Mouse (Mus musculus) heart, adult 10 weeks (tissue): ENCODE measurements around the gene Utp14a. TPM values are rescaled to one million over a fixed set of nuclear protein-coding genes. Genes with fewer than 3 reads are reported as not detected.

Source experiments
- polyA plus RNA-seq: library from polyadenylated mRNA; stranded (reverse); fragments of 350-450 nt; fragmentation: Illumina TruSeq; extraction: RNeasy Lipid Tissue Mini Kit (QIAGEN cat#74804); gene quantifications from one replicate; pipeline ENCODE4 v1.2.3, GENCODE M21; 2014; ENCODE audit warnings: low read depth, low replicate concordance

Gene Utp14a
- 15.6 TPM for polyA plus RNA-seq

DNA sequence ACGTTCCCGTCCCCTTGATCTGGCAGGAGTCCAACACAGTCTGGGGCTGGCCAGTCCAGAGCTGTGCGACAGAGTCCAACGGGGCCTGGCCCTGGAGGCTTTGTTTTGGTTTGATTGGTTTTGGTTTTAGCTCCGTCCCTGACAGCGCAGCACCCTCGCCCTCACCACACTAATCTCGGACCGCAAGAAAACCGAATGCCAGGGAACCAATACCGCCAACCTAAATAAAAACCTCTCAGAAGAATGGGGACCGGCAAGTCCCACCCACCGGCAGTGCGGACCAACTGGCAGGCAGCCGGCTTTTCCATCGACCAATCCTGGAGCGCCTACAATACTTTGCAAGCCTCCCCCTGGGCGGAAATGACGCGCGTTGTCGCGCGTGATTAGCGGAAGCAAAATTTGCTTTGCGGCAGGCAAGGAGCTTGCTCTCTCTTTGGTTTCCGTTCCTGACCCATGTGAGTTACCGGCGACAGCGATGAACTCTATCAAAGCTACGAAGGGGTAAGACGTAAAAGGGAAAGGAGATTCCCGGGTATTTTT lies at the start of gene Utp14a:
Gene Utp14a, plus strand, starts transcription at position 395 of the 540 bp plus-strand sequence.

DNA sequence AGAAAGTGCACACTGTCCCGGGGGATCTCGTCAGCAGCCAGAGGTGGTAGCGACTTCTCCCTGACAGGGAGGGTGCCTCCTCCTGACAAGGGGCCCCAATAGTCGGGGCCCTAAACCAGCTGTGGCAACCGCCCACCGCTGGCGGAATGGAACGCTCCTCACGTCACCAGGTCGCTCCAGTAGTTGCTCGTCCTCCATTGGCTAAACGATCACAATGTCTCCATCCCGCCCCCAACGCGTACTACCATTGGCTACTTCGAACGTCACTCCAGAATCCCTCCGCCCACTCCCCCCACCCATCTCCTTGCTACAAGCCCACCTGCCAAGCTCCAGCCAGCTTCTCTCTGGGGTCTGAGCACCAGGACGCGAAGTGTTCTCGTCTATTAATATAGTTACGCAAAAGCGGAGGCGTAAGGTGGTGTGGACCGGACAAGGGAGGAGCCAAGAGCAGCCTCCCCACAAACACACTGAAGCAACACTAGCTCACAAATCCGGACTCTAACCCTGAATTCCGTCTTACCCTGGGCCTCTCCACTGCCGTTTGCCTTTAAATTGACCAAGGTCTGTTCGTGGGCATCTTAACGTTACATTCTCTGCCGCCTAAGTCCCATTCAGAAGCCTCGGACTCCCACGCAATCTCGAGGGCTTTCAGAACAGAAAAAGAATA lies 48.0 kb upstream of the Utp14a start, which contains the start of gene Zdhhc9:
Gene Zdhhc9, minus strand, starts transcription at position 360 of the 667 bp plus-strand sequence.

Other genes with a start within 250 kb of the Utp14a start
- 8.9 TPM for gene Apln, start 222.0 kb upstream of the Utp14a start, polyA plus RNA-seq
- 2.1 TPM for gene Xpnpep2, start 148.1 kb upstream of the Utp14a start, polyA plus RNA-seq
- 0.97 TPM for gene Sash3, start 110.4 kb upstream of the Utp14a start, polyA plus RNA-seq
- 26.3 TPM for gene Zdhhc9, start 48.0 kb upstream of the Utp14a start, polyA plus RNA-seq
- gene Bcorl1, start 84.5 kb downstream of the Utp14a start, polyA plus RNA-seq = 3.2 TPM
- gene Elf4, start 206.3 kb downstream of the Utp14a start, polyA plus RNA-seq = 5.7 TPM